In the genomic region with DNA sequence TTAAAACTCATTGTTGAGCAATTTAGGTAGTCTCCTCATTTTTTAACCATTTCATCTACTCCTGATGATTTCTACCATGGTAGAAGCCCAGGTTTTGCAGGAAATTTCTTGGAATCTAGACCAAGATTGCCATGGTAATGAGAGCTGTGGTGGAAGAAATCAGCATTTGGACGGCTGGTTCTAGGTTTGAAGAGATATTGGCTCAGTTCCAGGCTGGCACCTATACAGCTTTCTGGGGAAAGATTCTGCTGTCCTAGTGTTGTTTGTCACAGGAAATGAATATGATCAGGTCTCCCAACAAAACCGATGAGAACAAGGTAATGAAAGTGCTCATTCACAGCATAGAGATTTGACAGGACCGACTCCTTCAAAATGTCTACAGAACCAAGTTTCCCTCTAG, we compare ENCODE assay signal across 7 mouse cellular contexts.
"Had no signal": no experiment of that assay in that cellular context is flagged by ENCODE, and none has a peak within 500 bp of the region (broad histone marks: within the 10 kb centered on the region; RNA-seq: fewer than 3 reads in every experiment).

No protein-coding gene starts in this region.

- DNase-seq: lung, adult 2 months; lung, postnatal 14 days; lung, postnatal 36 days; right cerebral cortex, postnatal 14 days; thymus, adult 2 months; thymus, postnatal 25 days; thymus, postnatal 4 days had no signal
